13 mouse cellular contexts compared by ENCODE assay signal in genomic region chr6:52185222-52185621, GRCm38 (mm10). TPM values are rescaled to one million over a fixed set of nuclear protein-coding genes. Genes with fewer than 3 reads are reported as not detected.
A peak's percentile ranks its signal among the peaks of the same experiment; 100 is the strongest.
DNase-seq lines count a peak whose midpoint lies in the region; ATAC-seq lines count a peak whose summit lies in the region.
"Had no signal": no experiment of that assay in that cellular context is flagged by ENCODE, and none has a peak within 500 bp of the region (broad histone marks: within the 10 kb centered on the region; RNA-seq: fewer than 3 reads in every experiment).

No protein-coding gene starts in this region.

- H3K9ac ChIP-seq in heart, embryonic 11.5 days (ENCODE audit: low read depth, low read length), result no peak overlapping the region
- 0 out of 2 replicates have a peak overlapping the region, but pooled peaks have one; percentile 4 for H3K9ac ChIP-seq in hindbrain, embryonic 11.5 days (ENCODE audit: low read depth, low read length)
- no peak overlapping the region; the same call in 1 of the 2 replicates for H3K9ac ChIP-seq in neural tube, embryonic 14.5 days (replicated peaks; ENCODE audit: low read depth, low read length)
- no peak overlapping the region for H3K9ac ChIP-seq in midbrain, embryonic 15.5 days
- H3K9ac ChIP-seq: midbrain, embryonic 12.5 days had no signal

- no peaks in the 10 kb centered on the region for H3K4me1 ChIP-seq in heart, embryonic 11.5 days (ENCODE audit: control insufficient read depth, insufficient read depth, low read length)
- H3K4me1 ChIP-seq in hindbrain, embryonic 11.5 days (replicated peaks; ENCODE audit: control insufficient read depth, insufficient read depth, low read length), result peaks cover 2% of the 10 kb centered on the region; the same call in 1 of the 2 replicates
- H3K4me1 ChIP-seq in neural tube, embryonic 14.5 days (ENCODE audit: control insufficient read depth, insufficient read depth, low read length), result peaks cover 63% of the 10 kb centered on the region
- no peaks in the 10 kb centered on the region for H3K4me1 ChIP-seq in midbrain, embryonic 15.5 days
- H3K4me1 ChIP-seq: midbrain, embryonic 12.5 days had no signal

- peaks cover 100% of the 10 kb centered on the region for H3K27me3 ChIP-seq in heart, embryonic 11.5 days (ENCODE audit: control insufficient read depth, insufficient read depth, low read length)
- H3K27me3 ChIP-seq in hindbrain, embryonic 11.5 days (ENCODE audit: control insufficient read depth, insufficient read depth, low read length), result peaks cover 87% of the 10 kb centered on the region
- no peaks in the 10 kb centered on the region for H3K27me3 ChIP-seq in neural tube, embryonic 14.5 days (ENCODE audit: control insufficient read depth, insufficient read depth, low read length)
- peaks cover 100% of the 10 kb centered on the region for H3K27me3 ChIP-seq in midbrain, embryonic 15.5 days (replicated peaks)
- H3K27me3 ChIP-seq: CH12.LX had no signal

- no peak for DNase-seq in heart, adult 18-20 months
- DNase-seq in hindbrain, embryonic 11.5 days (ENCODE audit: low spot score), result no peak
- DNase-seq in kidney, postnatal 25 days, result peak; percentile 50 to 65
- no peak for DNase-seq in thymus, postnatal 36 days
- no peak for DNase-seq in gastrocnemius, adult 18-20 months (ENCODE audit: low spot score)
- DNase-seq: gastrocnemius, postnatal 14 days had no signal

- peak overlapping the region; percentile 22 for H3K4me2 ChIP-seq in heart, embryonic 11.5 days
- peak overlapping the region; percentile 40 for H3K4me2 ChIP-seq in hindbrain, embryonic 11.5 days (replicated peaks; ENCODE audit: low read depth, low read length)
- peak overlapping the region; percentile 27; the same call in 1 of the 2 replicates for H3K4me2 ChIP-seq in neural tube, embryonic 14.5 days (ENCODE audit: low read depth, low read length)
- H3K4me2 ChIP-seq in midbrain, embryonic 15.5 days, result no peak overlapping the region
- H3K4me2 ChIP-seq: midbrain, embryonic 12.5 days had no signal

- H3K4me3 ChIP-seq in heart, embryonic 11.5 days (ENCODE audit: low read depth, low read length), result no peak overlapping the region
- no peak overlapping the region; the same call in 1 of the 2 replicates for H3K4me3 ChIP-seq in hindbrain, embryonic 11.5 days (ENCODE audit: low read depth, low read length)
- no peak overlapping the region for H3K4me3 ChIP-seq in neural tube, embryonic 14.5 days (ENCODE audit: low read depth, low read length)
- H3K4me3 ChIP-seq in midbrain, embryonic 15.5 days, result no peak overlapping the region
- H3K4me3 ChIP-seq: midbrain, embryonic 12.5 days had no signal

- H3K36me3 ChIP-seq in heart, embryonic 11.5 days (ENCODE audit: control insufficient read depth, insufficient read depth, low read length), result no peaks in the 10 kb centered on the region
- H3K36me3 ChIP-seq in hindbrain, embryonic 11.5 days (ENCODE audit: control insufficient read depth, insufficient read depth, low read length), result no peaks in the 10 kb centered on the region
- peaks cover 20% of the 10 kb centered on the region; the same call in 1 of the 2 replicates for H3K36me3 ChIP-seq in neural tube, embryonic 14.5 days (ENCODE audit: control insufficient read depth, insufficient read depth, low read length)
- no peaks in the 10 kb centered on the region for H3K36me3 ChIP-seq in midbrain, embryonic 15.5 days (replicated peaks)
- H3K36me3 ChIP-seq: midbrain, embryonic 12.5 days had no signal

- WGBS in heart, embryonic 11.5 days (ENCODE audit: insufficient replicate concordance), result 2% methylated on average over 19 of the region's 19 CpGs
- under 1% methylated on average over 19 of the region's 19 CpGs for WGBS in hindbrain, embryonic 11.5 days
- 2% methylated on average over 19 of the region's 19 CpGs for WGBS in neural tube, embryonic 14.5 days
- WGBS in midbrain, embryonic 15.5 days, result 2% methylated on average over 19 of the region's 19 CpGs

- no peaks in the 10 kb centered on the region for H3K9me3 ChIP-seq in heart, embryonic 11.5 days (replicated peaks; ENCODE audit: control insufficient read depth, low read length)
- H3K9me3 ChIP-seq in hindbrain, embryonic 11.5 days (ENCODE audit: control insufficient read depth, low read length), result no peaks in the 10 kb centered on the region
- H3K9me3 ChIP-seq in neural tube, embryonic 14.5 days (ENCODE audit: control insufficient read depth, low read length), result no peaks in the 10 kb centered on the region
- H3K9me3 ChIP-seq in midbrain, embryonic 15.5 days, result no peaks in the 10 kb centered on the region
- H3K9me3 ChIP-seq: midbrain, embryonic 12.5 days had no signal

- no peak for ATAC-seq in heart, embryonic 11.5 days (replicated peaks; ENCODE audit: insufficient number of reproducible peaks, low FRiP score, low TSS enrichment)
- no peak for ATAC-seq in hindbrain, embryonic 11.5 days (ENCODE audit: low FRiP score)
- ATAC-seq in neural tube, embryonic 14.5 days (ENCODE audit: low read depth), result no peak
- ATAC-seq in midbrain, embryonic 15.5 days (replicated peaks), result no peak

- no peak overlapping the region for H3K27ac ChIP-seq in heart, embryonic 11.5 days (ENCODE audit: low read depth, low read length)
- H3K27ac ChIP-seq in hindbrain, embryonic 11.5 days (ENCODE audit: low read depth, low read length), result peak overlapping the region; percentile 84
- no peak overlapping the region for H3K27ac ChIP-seq in neural tube, embryonic 14.5 days (ENCODE audit: low read depth, low read length)
- H3K27ac ChIP-seq in midbrain, embryonic 15.5 days, result no peak overlapping the region
- H3K27ac ChIP-seq: midbrain, embryonic 12.5 days had no signal

RNA-seq across cellular contexts. Expression of gene Hoxa4, which starts 6.3 kb away (rescaled TPM):
- polyA plus RNA-seq in heart, embryonic 11.5 days (2014; fragmentation: Nextera tagmentation; extraction: Ambion mirVana), result 0.68 and 1.4 TPM in 2 replicates
- total RNA-seq in heart, adult 18-20 months (2021), result under 1 TPM in 1 of 2 experiments, not detected in 1; 0.41 TPM
- polyA plus RNA-seq in hindbrain, embryonic 11.5 days (2014; fragmentation: Nextera tagmentation; extraction: Ambion mirVana), result 11.9 and 12.8 TPM in 2 replicates
- 1.6 and 2.7 TPM in 2 replicates for polyA plus RNA-seq in neural tube, embryonic 14.5 days (2014; fragmentation: Nextera tagmentation; extraction: Ambion mirVana)
- not detected in 2 replicates for polyA plus RNA-seq in midbrain, embryonic 15.5 days (2015; fragmentation: Nextera tagmentation; extraction: Ambion mirVana)
- 1 to 10 TPM; 2.7 to 2.9 TPM for total RNA-seq in gastrocnemius, adult 18-20 months (2021)
- total RNA-seq: CH12.LX; layer of hippocampus, adult 18-20 months had no signal
- polyA plus RNA-seq: midbrain, embryonic 12.5 days had no signal

RNA-seq across cellular contexts. Expression of gene 5730596B20Rik, which starts 7.9 kb away (rescaled TPM):
- polyA plus RNA-seq in heart, embryonic 11.5 days (2014; fragmentation: Nextera tagmentation; extraction: Ambion mirVana), result 0.45 and 0.57 TPM in 2 replicates
- total RNA-seq in heart, adult 18-20 months (2021), result not detected
- polyA plus RNA-seq in hindbrain, embryonic 11.5 days (2014; fragmentation: Nextera tagmentation; extraction: Ambion mirVana), result 4.9 and 5.4 TPM in 2 replicates
- 1.8 and 2.2 TPM in 2 replicates for polyA plus RNA-seq in neural tube, embryonic 14.5 days (2014; fragmentation: Nextera tagmentation; extraction: Ambion mirVana)
- polyA plus RNA-seq in midbrain, embryonic 15.5 days (2015; fragmentation: Nextera tagmentation; extraction: Ambion mirVana), result not detected in 2 replicates
- total RNA-seq in gastrocnemius, adult 18-20 months (2021), result not detected
- total RNA-seq: CH12.LX; layer of hippocampus, adult 18-20 months had no signal
- polyA plus RNA-seq: midbrain, embryonic 12.5 days had no signal

RNA-seq across cellular contexts. Expression of gene Hoxa5, which starts 19.2 kb away (rescaled TPM):
- 2.4 and 2.6 TPM in 2 replicates for polyA plus RNA-seq in heart, embryonic 11.5 days (2014; fragmentation: Nextera tagmentation; extraction: Ambion mirVana)
- total RNA-seq in heart, adult 18-20 months (2021), result under 1 TPM; 0.40 to 0.59 TPM
- 23.8 and 39.3 TPM in 2 replicates for polyA plus RNA-seq in hindbrain, embryonic 11.5 days (2014; fragmentation: Nextera tagmentation; extraction: Ambion mirVana)
- 20.9 and 30.6 TPM in 2 replicates for polyA plus RNA-seq in neural tube, embryonic 14.5 days (2014; fragmentation: Nextera tagmentation; extraction: Ambion mirVana)
- 0.64 TPM in 1 of 2 replicates, not detected in the other for polyA plus RNA-seq in midbrain, embryonic 15.5 days (2015; fragmentation: Nextera tagmentation; extraction: Ambion mirVana)
- 1 to 10 TPM; 2.0 to 2.1 TPM for total RNA-seq in gastrocnemius, adult 18-20 months (2021)
- total RNA-seq: layer of hippocampus, adult 18-20 months had no signal
- polyA plus RNA-seq: midbrain, embryonic 12.5 days had no signal

RNA-seq across cellular contexts. Expression of gene Hoxa2, which starts 20.6 kb away (rescaled TPM):
- polyA plus RNA-seq in heart, embryonic 11.5 days (2014; fragmentation: Nextera tagmentation; extraction: Ambion mirVana), result 3.5 and 3.6 TPM in 2 replicates
- total RNA-seq in heart, adult 18-20 months (2021), result under 1 TPM; 0.15 TPM
- 63.7 and 68.1 TPM in 2 replicates for polyA plus RNA-seq in hindbrain, embryonic 11.5 days (2014; fragmentation: Nextera tagmentation; extraction: Ambion mirVana)
- 7.0 and 8.8 TPM in 2 replicates for polyA plus RNA-seq in neural tube, embryonic 14.5 days (2014; fragmentation: Nextera tagmentation; extraction: Ambion mirVana)
- 0.19 and 0.25 TPM in 2 replicates for polyA plus RNA-seq in midbrain, embryonic 15.5 days (2015; fragmentation: Nextera tagmentation; extraction: Ambion mirVana)
- under 1 TPM; 0.21 to 0.27 TPM for total RNA-seq in gastrocnemius, adult 18-20 months (2021)
- total RNA-seq: CH12.LX; layer of hippocampus, adult 18-20 months had no signal

RNA-seq across cellular contexts. Expression of gene Hoxa6, which starts 23.3 kb away (rescaled TPM):
- not detected in 2 replicates for polyA plus RNA-seq in heart, embryonic 11.5 days (2014; fragmentation: Nextera tagmentation; extraction: Ambion mirVana)
- not detected for total RNA-seq in heart, adult 18-20 months (2021)
- polyA plus RNA-seq in hindbrain, embryonic 11.5 days (2014; fragmentation: Nextera tagmentation; extraction: Ambion mirVana), result 2.1 and 11.6 TPM in 2 replicates
- 10.1 and 15.7 TPM in 2 replicates for polyA plus RNA-seq in neural tube, embryonic 14.5 days (2014; fragmentation: Nextera tagmentation; extraction: Ambion mirVana)
- not detected in 2 replicates for polyA plus RNA-seq in midbrain, embryonic 15.5 days (2015; fragmentation: Nextera tagmentation; extraction: Ambion mirVana)
- 1 to 10 TPM; 2.0 to 2.1 TPM for total RNA-seq in gastrocnemius, adult 18-20 months (2021)
- total RNA-seq: layer of hippocampus, adult 18-20 months had no signal
- polyA plus RNA-seq: embryonic facial prominence, embryonic 11.5 days; midbrain, embryonic 12.5 days had no signal

Comparison
In these comparisons a context has a peak if more than half of its experiments do, and no peak if none do; other contexts are left out.
1. DNase-seq: peak in kidney, postnatal 25 days (2 of 2); none in heart, adult 18-20 months (0 of 2), hindbrain, embryonic 11.5 days (single experiment), thymus, postnatal 36 days (0 of 2) and gastrocnemius, adult 18-20 months (single experiment).